Mouse (Mus musculus): ENCODE results near the gene Irf2bpl. TPM values are rescaled to one million over a fixed set of nuclear protein-coding genes. Genes with fewer than 3 reads are reported as not detected.

Gene Irf2bpl
- polyA plus RNA-seq, 1 experiment from 2014 or later: 18.4 TPM

DNA sequence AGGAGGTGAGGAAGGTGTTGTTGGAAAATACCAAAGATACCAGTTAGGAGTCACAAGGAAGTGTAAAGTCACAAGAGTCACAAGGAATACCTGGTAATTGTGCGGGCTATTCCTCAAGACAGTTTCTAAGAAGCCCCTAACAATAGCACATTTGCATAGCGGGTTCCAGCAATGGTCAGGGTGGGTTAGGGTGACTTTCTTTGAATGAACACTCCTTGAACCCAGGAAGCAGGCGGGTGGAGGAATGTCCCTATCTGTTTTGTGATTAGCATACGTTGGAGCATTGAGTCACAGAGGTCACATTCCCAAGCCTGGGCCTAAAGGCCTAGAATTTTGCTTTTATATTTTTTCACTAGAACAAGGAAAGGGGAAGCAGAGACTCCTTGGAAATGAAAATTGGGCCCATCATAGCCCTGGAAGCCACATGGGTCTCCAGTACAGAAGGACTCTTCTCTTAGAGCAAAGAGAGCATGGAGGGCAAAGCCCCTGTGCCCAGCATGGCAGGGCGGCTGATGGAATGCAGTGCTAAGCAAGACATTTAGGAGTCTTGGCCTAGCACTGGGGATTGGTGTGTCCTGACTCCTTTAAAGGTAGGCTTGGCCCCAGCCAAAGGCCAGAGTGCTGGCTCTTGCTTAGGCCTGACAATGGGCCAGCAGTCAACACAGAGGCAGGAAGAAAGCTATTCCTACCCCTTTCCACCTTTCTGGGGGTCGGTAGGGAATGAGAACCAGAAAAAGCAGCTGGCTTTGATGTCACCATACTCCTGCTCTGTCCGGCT is 32.4 kb upstream of the Irf2bpl start:
- Histone ChIP-seq H3K4me1 (replicated peaks; ENCODE audit: control insufficient read depth, insufficient read depth, low read length) (peaks cover 20% of the 10 kb centered on the region), H3K27ac (ENCODE audit: low read depth) (no peak overlapping the region), H3K36me3 (ENCODE audit: control insufficient read depth, insufficient read depth, low read length) (no peaks in the 10 kb centered on the region), H3K4me2 (ENCODE audit: low read length) (no peak overlapping the region), H3K9ac (ENCODE audit: low read length) (no peak overlapping the region), H3K4me3 (ENCODE audit: low read depth, low read length) (no peak overlapping the region), H3K9me3 (ENCODE audit: control insufficient read depth, low read length) (no peaks in the 10 kb centered on the region), H3K27me3 (replicated peaks; ENCODE audit: control insufficient read depth, insufficient read depth, low read length) (no peaks in the 10 kb centered on the region)
- DNase-seq (ENCODE audit: low spot score) (no peak), ATAC-seq (replicated peaks; ENCODE audit: low FRiP score, low TSS enrichment, low read depth) (no peak)
- 77% methylated on average over 7 of the region's 7 CpGs for WGBS

DNA sequence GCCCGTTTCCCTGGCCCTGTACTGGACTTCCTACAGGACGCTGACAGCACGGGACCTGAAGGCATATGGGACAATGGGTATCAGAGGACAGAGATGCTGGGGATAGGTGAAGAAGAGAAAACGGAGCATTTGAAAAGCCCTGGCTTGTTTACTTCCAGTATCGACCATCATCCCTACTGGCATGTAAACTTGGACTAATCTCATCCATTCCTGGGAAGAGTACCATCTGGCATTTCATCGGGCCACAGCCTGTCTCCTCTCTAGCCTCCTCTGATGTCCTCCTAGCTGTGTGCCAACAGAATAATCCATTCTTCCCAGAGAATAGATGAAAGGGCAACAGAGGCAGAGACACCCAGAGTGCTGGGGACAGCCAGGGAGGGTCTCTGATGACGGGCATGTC is 31.0 kb upstream of the Irf2bpl start:
- DNase-seq (ENCODE audit: low spot score) (no peak), ATAC-seq (replicated peaks; ENCODE audit: low FRiP score, low TSS enrichment, low read depth) (no peak)
- Histone ChIP-seq H3K9me3 (ENCODE audit: control insufficient read depth, low read length) (no peaks in the 10 kb centered on the region), H3K4me1 (replicated peaks; ENCODE audit: control insufficient read depth, insufficient read depth, low read length) (peaks cover 25% of the 10 kb centered on the region), H3K4me3 (ENCODE audit: low read depth, low read length) (no peak overlapping the region), H3K27ac (ENCODE audit: low read depth) (no peak overlapping the region), H3K9ac (ENCODE audit: low read length) (no peak overlapping the region), H3K36me3 (ENCODE audit: control insufficient read depth, insufficient read depth, low read length) (no peaks in the 10 kb centered on the region), H3K27me3 (replicated peaks; ENCODE audit: control insufficient read depth, insufficient read depth, low read length) (no peaks in the 10 kb centered on the region), H3K4me2 (ENCODE audit: low read length) (no peak overlapping the region)
- WGBS: 76% methylated on average over 7 of the region's 7 CpGs

DNA sequence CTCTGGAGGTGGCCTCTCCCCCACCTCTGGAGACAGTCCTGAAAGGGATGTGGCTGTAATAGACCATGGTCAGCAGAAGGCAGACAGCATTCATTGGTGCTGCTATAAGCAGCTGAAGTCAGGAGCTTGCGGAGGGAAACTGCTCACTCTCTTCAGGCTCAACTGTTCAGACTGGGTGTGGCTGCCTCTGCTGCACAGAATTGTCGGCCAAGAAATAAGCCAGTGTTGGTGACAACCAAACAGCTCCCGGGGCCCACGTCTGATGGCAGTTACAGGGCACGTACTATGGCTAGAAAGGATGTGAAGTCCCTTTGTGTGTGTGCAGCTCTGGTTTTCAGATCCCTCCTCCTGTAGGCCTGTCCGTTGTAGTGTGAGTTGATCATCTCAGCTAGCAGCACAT is 30.2 kb upstream of the Irf2bpl start:
- H3K4me2 ChIP-seq (ENCODE audit: low read length): no peak overlapping the region
- ATAC-seq (replicated peaks; ENCODE audit: low FRiP score, low TSS enrichment, low read depth): no peak
- 53% methylated on average over 6 of the region's 6 CpGs for WGBS
- H3K4me1 ChIP-seq (replicated peaks; ENCODE audit: control insufficient read depth, insufficient read depth, low read length): peaks cover 25% of the 10 kb centered on the region
- no peak overlapping the region for H3K9ac ChIP-seq (ENCODE audit: low read length)
- no peak for DNase-seq (ENCODE audit: low spot score)
- H3K27me3 ChIP-seq (replicated peaks; ENCODE audit: control insufficient read depth, insufficient read depth, low read length): no peaks in the 10 kb centered on the region
- H3K36me3 ChIP-seq (ENCODE audit: control insufficient read depth, insufficient read depth, low read length): no peaks in the 10 kb centered on the region
- H3K27ac ChIP-seq (ENCODE audit: low read depth): no peak overlapping the region
- no peak overlapping the region for H3K4me3 ChIP-seq (ENCODE audit: low read depth, low read length)
- H3K9me3 ChIP-seq (ENCODE audit: control insufficient read depth, low read length): no peaks in the 10 kb centered on the region

DNA sequence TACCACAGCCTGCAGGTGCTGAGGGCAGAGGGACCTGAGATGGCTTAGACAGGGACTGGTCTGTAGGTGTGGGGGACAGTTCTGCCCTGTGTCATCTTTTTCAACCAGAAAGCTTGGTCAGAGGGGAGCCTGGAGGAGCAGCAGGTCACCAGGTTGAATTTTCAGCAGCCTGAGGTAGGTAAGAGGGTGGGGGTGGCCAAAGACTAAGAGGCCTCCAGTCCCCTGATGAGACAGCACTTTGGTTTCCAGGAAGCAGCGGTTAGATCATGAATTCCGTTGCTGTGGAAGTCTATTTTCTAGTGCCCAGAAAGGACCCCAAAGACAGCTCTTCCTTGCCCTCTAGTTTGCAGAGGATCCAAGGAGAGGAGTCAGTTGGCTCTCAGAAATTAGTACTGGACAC is 29.8 kb upstream of the Irf2bpl start:
- H3K9ac ChIP-seq (ENCODE audit: low read length): no peak overlapping the region

DNA sequence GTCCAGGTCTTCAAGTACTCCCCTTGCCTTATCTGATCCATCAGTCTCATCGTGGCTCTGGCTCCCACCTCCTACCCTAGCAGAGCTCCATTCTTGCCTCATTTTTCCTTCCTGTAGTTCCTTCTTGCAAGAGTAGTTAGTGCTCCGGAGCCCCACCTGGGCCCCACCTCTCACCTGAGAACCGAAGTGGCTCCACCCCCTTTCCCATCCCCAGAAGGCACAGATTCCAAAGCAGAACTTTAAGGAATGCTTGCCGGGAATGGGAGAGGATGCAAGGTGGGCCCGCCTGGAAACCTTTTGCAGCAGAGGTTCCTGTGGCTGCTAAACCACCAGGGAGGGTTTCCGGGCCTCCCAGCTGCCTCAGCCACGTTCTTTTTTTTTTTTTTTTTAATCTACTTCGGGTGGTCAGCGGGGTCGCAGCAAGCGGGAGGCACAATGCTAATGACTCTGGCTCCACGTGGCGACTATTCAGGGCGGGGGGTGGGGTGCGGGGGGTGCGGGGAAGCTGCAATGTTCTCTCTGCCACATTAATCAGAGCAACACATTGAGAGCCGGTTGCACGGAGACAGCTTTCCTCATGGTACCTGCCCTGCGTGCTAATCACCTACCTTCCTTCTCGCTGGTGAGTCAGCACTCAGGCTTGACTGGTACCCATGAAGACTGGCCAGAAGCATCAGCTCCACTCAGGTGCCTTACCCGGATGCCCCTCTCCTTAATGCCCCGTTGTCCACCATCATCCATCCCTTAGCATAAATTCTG is 27.9 kb upstream of the Irf2bpl start:
- Histone ChIP-seq H3K9ac (ENCODE audit: low read length) (no peak overlapping the region), H3K27ac (ENCODE audit: low read depth) (no peak overlapping the region), H3K36me3 (ENCODE audit: control insufficient read depth, insufficient read depth, low read length) (no peaks in the 10 kb centered on the region), H3K4me1 (replicated peaks; ENCODE audit: control insufficient read depth, insufficient read depth, low read length) (peaks cover 16% of the 10 kb centered on the region), H3K27me3 (replicated peaks; ENCODE audit: control insufficient read depth, insufficient read depth, low read length) (no peaks in the 10 kb centered on the region), H3K4me3 (ENCODE audit: low read depth, low read length) (no peak overlapping the region), H3K9me3 (ENCODE audit: control insufficient read depth, low read length) (no peaks in the 10 kb centered on the region), H3K4me2 (ENCODE audit: low read length) (peak overlapping the region; percentile 20; the same call in 1 of the 2 replicates)
- ATAC-seq (replicated peaks; ENCODE audit: low FRiP score, low TSS enrichment, low read depth) (no peak), DNase-seq (ENCODE audit: low spot score) (no peak)
- whole genome bisulfite sequencing: 8% methylated on average over 20 of the region's 22 CpGs

More for the DNA sequence above, 29.8 kb upstream of the Irf2bpl start:
- ATAC-seq (replicated peaks; ENCODE audit: low FRiP score, low TSS enrichment, low read depth) (no peak), DNase-seq (ENCODE audit: low spot score) (no peak)
- H3K4me2 ChIP-seq (ENCODE audit: low read length): no peak overlapping the region
- peaks cover 25% of the 10 kb centered on the region for H3K4me1 ChIP-seq (replicated peaks; ENCODE audit: control insufficient read depth, insufficient read depth, low read length)
- H3K36me3 ChIP-seq (ENCODE audit: control insufficient read depth, insufficient read depth, low read length): no peaks in the 10 kb centered on the region
- H3K9me3 ChIP-seq (ENCODE audit: control insufficient read depth, low read length): no peaks in the 10 kb centered on the region
- H3K27ac ChIP-seq (ENCODE audit: low read depth): no peak overlapping the region
- no peaks in the 10 kb centered on the region for H3K27me3 ChIP-seq (replicated peaks; ENCODE audit: control insufficient read depth, insufficient read depth, low read length)
- 61% methylated on average over 2 of the region's 2 CpGs for WGBS
- H3K4me3 ChIP-seq (ENCODE audit: low read depth, low read length): no peak overlapping the region

DNA sequence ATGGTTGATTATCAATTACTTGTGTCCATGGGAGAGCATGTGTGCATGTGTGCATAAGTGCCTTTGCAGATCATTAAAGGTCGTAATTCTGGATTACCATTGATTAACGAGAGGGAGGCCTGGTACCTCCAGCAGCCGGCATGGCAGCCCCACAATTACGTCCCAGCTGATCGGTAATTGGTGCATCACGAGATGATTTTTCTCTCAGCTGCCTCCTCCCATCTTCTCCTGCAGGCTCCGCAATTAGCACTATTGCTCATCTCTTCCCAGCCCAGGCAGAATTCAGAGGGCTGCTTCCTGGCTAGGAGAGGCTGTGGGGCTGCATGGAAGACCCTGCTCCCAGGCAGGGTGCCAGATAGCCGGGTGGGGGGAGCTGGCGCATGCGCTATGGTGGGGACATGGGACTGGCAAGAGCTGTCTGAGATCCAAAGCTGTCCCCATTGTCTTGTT is 26.9 kb upstream of the Irf2bpl start:
- Histone ChIP-seq H3K27me3 (replicated peaks; ENCODE audit: control insufficient read depth, insufficient read depth, low read length) (no peaks in the 10 kb centered on the region), H3K36me3 (ENCODE audit: control insufficient read depth, insufficient read depth, low read length) (no peaks in the 10 kb centered on the region), H3K27ac (ENCODE audit: low read depth) (no peak overlapping the region), H3K4me3 (ENCODE audit: low read depth, low read length) (no peak overlapping the region), H3K9ac (ENCODE audit: low read length) (no peak overlapping the region), H3K4me1 (replicated peaks; ENCODE audit: control insufficient read depth, insufficient read depth, low read length) (peaks cover 21% of the 10 kb centered on the region), H3K4me2 (ENCODE audit: low read length) (no peak overlapping the region), H3K9me3 (ENCODE audit: control insufficient read depth, low read length) (no peaks in the 10 kb centered on the region)
- ATAC-seq (replicated peaks; ENCODE audit: low FRiP score, low TSS enrichment, low read depth) (peak; percentile 44), DNase-seq (ENCODE audit: low spot score) (peak; percentile 70)
- WGBS: 46% methylated on average over 10 of the region's 10 CpGs

DNA sequence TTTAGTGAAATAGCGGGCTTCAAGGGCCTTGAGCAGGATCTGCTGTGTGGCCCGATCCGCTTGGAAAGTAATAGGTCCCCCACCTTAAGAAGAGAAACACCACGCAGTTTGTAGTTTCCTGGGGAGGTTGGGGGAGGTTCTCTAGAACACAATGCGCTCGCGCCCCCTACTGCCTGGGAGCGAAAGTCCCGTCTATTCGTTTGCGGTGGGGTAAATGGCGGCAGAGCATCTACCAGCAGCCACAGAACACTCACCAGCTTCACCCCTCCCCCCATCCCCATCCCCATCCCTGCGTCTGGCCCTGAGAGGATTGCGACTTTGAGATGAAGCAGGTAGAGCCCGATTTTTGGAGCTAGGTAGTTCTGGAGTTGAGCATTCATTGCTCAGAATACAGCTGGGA is 21.8 kb upstream of the Irf2bpl start:
- Histone ChIP-seq H3K4me1 (replicated peaks; ENCODE audit: control insufficient read depth, insufficient read depth, low read length) (peaks cover 7% of the 10 kb centered on the region; the same call in 1 of the 2 replicates), H3K4me3 (ENCODE audit: low read depth, low read length) (no peak overlapping the region), H3K36me3 (ENCODE audit: control insufficient read depth, insufficient read depth, low read length) (no peaks in the 10 kb centered on the region), H3K4me2 (ENCODE audit: low read length) (no peak overlapping the region), H3K9ac (ENCODE audit: low read length) (no peak overlapping the region), H3K27me3 (replicated peaks; ENCODE audit: control insufficient read depth, insufficient read depth, low read length) (no peaks in the 10 kb centered on the region), H3K27ac (ENCODE audit: low read depth) (no peak overlapping the region), H3K9me3 (ENCODE audit: control insufficient read depth, low read length) (no peaks in the 10 kb centered on the region)
- WGBS: 3% methylated on average over 15 of the region's 15 CpGs
- ATAC-seq (replicated peaks; ENCODE audit: low FRiP score, low TSS enrichment, low read depth) (peak; percentile 63), DNase-seq (ENCODE audit: low spot score) (peak; percentile 91)

DNA sequence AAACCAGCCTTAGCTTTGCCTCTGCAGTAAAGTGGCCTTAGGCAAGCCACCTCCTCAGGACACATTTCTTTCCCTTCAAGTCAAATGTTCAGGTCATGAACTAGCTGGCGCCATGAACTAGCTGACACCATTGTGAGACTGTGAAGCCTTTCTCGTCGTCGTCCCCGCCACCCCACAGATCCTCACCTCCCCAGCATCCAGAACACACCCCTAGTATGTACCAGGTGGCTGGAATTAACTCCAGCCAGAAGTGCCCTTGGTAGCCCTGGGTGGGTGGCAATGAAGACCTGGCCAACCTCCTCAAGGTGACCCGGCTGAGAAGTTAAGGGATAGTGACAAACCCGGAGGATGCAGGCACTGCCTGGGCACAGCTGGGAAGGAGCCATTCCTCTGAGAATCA is 21.3 kb upstream of the Irf2bpl start:
- H3K4me3 ChIP-seq (ENCODE audit: low read depth, low read length): no peak overlapping the region
- no peaks in the 10 kb centered on the region for H3K36me3 ChIP-seq (ENCODE audit: control insufficient read depth, insufficient read depth, low read length)
- no peak overlapping the region for H3K9ac ChIP-seq (ENCODE audit: low read length)
- no peak overlapping the region for H3K27ac ChIP-seq (ENCODE audit: low read depth)
- H3K4me2 ChIP-seq (ENCODE audit: low read length): no peak overlapping the region
- H3K27me3 ChIP-seq (replicated peaks; ENCODE audit: control insufficient read depth, insufficient read depth, low read length): no peaks in the 10 kb centered on the region
- ATAC-seq (replicated peaks; ENCODE audit: low FRiP score, low TSS enrichment, low read depth): no peak
- WGBS: 66% methylated on average over 7 of the region's 7 CpGs
- peaks cover 10% of the 10 kb centered on the region for H3K4me1 ChIP-seq (replicated peaks; ENCODE audit: control insufficient read depth, insufficient read depth, low read length)
- no peak for DNase-seq (ENCODE audit: low spot score)
- no peaks in the 10 kb centered on the region for H3K9me3 ChIP-seq (ENCODE audit: control insufficient read depth, low read length)

All from intestine, embryonic 14.5 days (tissue).